ENCODE assay signal across 12 mouse cellular contexts in genomic region chr9:77662917-77663316, GRCm38 (mm10). TPM values are rescaled to one million over a fixed set of nuclear protein-coding genes. Genes with fewer than 3 reads are reported as not detected.
A peak's percentile ranks its signal among the peaks of the same experiment; 100 is the strongest.
DNase-seq lines count a peak whose midpoint lies in the region; ATAC-seq and TF ChIP-seq lines count a peak whose summit lies in the region.
"Had no signal": no experiment of that assay in that cellular context is flagged by ENCODE, and none has a peak within 500 bp of the region (broad histone marks: within the 10 kb centered on the region; RNA-seq: fewer than 3 reads in every experiment).

No protein-coding gene starts in this region.

- TF ChIP-seq CTCF in layer of hippocampus, adult 2 months (conservative IDR thresholded peaks at IDR 0.05), result peak; percentile 64
- peak; percentile 69 for TF ChIP-seq CTCF in Patski (IDR thresholded peaks at IDR 0.05)
- peak; percentile 50 for TF ChIP-seq CTCF in kidney, postnatal 0 days (IDR thresholded peaks at IDR 0.05; ENCODE audit: low read depth)

- H3K27me3 ChIP-seq in embryonic facial prominence, embryonic 14.5 days (replicated peaks; ENCODE audit: control insufficient read depth, insufficient read depth, low read length), result no peaks in the 10 kb centered on the region
- H3K27me3 ChIP-seq in embryonic facial prominence, embryonic 10.5 days (replicated peaks; ENCODE audit: low read depth, poor library complexity, severe bottlenecking), result no peaks in the 10 kb centered on the region
- H3K27me3 ChIP-seq in Patski, result no peaks in the 10 kb centered on the region
- H3K27me3 ChIP-seq in kidney, postnatal 0 days (ENCODE audit: insufficient read depth, low read length), result no peaks in the 10 kb centered on the region
- H3K27me3 ChIP-seq: limb, embryonic 15.5 days had no signal

- 65% methylated on average over 3 of the region's 3 CpGs for WGBS in embryonic facial prominence, embryonic 14.5 days
- WGBS in embryonic facial prominence, embryonic 10.5 days, result 74% methylated on average over 3 of the region's 3 CpGs
- 74% methylated on average over 3 of the region's 3 CpGs for WGBS in kidney, postnatal 0 days

- no peak overlapping the region for H3K4me3 ChIP-seq in embryonic facial prominence, embryonic 14.5 days (ENCODE audit: low read depth, low read length)
- H3K4me3 ChIP-seq in embryonic facial prominence, embryonic 10.5 days, result no peak overlapping the region
- no peak overlapping the region for H3K4me3 ChIP-seq in layer of hippocampus, adult 2 months
- no peak overlapping the region for H3K4me3 ChIP-seq in kidney, postnatal 0 days (replicated peaks; ENCODE audit: low read depth, low read length)
- H3K4me3 ChIP-seq: limb, embryonic 15.5 days had no signal

- CTCF ChIA-PET in Patski (lab: Charles Lee), result interaction anchor here (0.7 to 4.3 kb wide), 19 partner anchors 8 to 119 kb away, joined by 3 to 25 read pairs (median 4); partner anchors contain the start of gene Gclc

- no peaks in the 10 kb centered on the region for H3K9me3 ChIP-seq in embryonic facial prominence, embryonic 14.5 days (ENCODE audit: control insufficient read depth, low read length)
- H3K9me3 ChIP-seq in embryonic facial prominence, embryonic 10.5 days, result no peaks in the 10 kb centered on the region
- no peaks in the 10 kb centered on the region for H3K9me3 ChIP-seq in kidney, postnatal 0 days (replicated peaks; ENCODE audit: low read length)
- H3K9me3 ChIP-seq: limb, embryonic 15.5 days had no signal

- in situ Hi-C loops in Patski (cut with MboI; ENCODE audit: low pct_unique_long_range_greater_than_20kb), result loop anchor here (10.0 kb wide), 3 partner anchors 92 to 372 kb away; partner anchors contain the start of gene Gclc

- peak; percentile 58 for DNase-seq in embryonic facial prominence, embryonic 14.5 days (ENCODE audit: low spot score)
- no peak for DNase-seq in embryonic facial prominence, embryonic 10.5 days (ENCODE audit: low spot score)
- no peak for DNase-seq in layer of hippocampus, adult 2 months (ENCODE audit: low spot score in 2 of 2)
- no peak for DNase-seq in layer of hippocampus, adult 9-10 months (ENCODE audit: low spot score)
- no peak for DNase-seq in Patski (ENCODE audit: low read depth, low spot score)
- no peak for DNase-seq in kidney, postnatal 0 days (ENCODE audit: low spot score)
- DNase-seq in left cerebral cortex, adult 18-20 months (ENCODE audit: low spot score in 2 of 2), result no peak
- no peak for DNase-seq in urinary bladder, postnatal 4 days (ENCODE audit: low spot score in 2 of 2)

- POLR2A ChIA-PET in Patski (lab: Charles Lee), result interaction anchor here (0.6 to 1.3 kb wide), 3 partner anchors 10 to 362 kb away, joined by 3 to 4 read pairs (median 4); no protein-coding TSS in a partner anchor

- no peaks in the 10 kb centered on the region for H3K4me1 ChIP-seq in embryonic facial prominence, embryonic 14.5 days (ENCODE audit: control insufficient read depth, insufficient read depth, low read length)
- no peaks in the 10 kb centered on the region for H3K4me1 ChIP-seq in embryonic facial prominence, embryonic 10.5 days
- H3K4me1 ChIP-seq in kidney, postnatal 0 days (replicated peaks; ENCODE audit: insufficient read depth, low read length), result no peaks in the 10 kb centered on the region

- ATAC-seq in embryonic facial prominence, embryonic 14.5 days (ENCODE audit: low read depth), result peak; percentile 81; the same call in 1 of the 2 replicates
- ATAC-seq in Patski, result peak; percentile 71
- no peak for ATAC-seq in kidney, postnatal 0 days (replicated peaks; ENCODE audit: low FRiP score, low read depth)
- ATAC-seq: forebrain, embryonic 14.5 days had no signal

- no peak overlapping the region for H3K27ac ChIP-seq in embryonic facial prominence, embryonic 14.5 days (replicated peaks; ENCODE audit: low read depth, low read length)
- no peak overlapping the region for H3K27ac ChIP-seq in embryonic facial prominence, embryonic 10.5 days (replicated peaks)
- H3K27ac ChIP-seq in layer of hippocampus, adult 2 months, result no peak overlapping the region
- H3K27ac ChIP-seq in kidney, postnatal 0 days, result no peak overlapping the region
- H3K27ac ChIP-seq: limb, embryonic 15.5 days had no signal

- no peak overlapping the region for H3K9ac ChIP-seq in embryonic facial prominence, embryonic 14.5 days (ENCODE audit: low read depth, low read length)
- no peak overlapping the region for H3K9ac ChIP-seq in kidney, postnatal 0 days (ENCODE audit: low read depth, low read length)
- H3K9ac ChIP-seq: limb, embryonic 15.5 days had no signal

- H3K4me2 ChIP-seq in embryonic facial prominence, embryonic 14.5 days (ENCODE audit: low read depth, low read length), result no peak overlapping the region
- no peak overlapping the region for H3K4me2 ChIP-seq in kidney, postnatal 0 days (ENCODE audit: low read length)
- H3K4me2 ChIP-seq: limb, embryonic 15.5 days had no signal

- H3K36me3 ChIP-seq in embryonic facial prominence, embryonic 14.5 days (ENCODE audit: control insufficient read depth, insufficient read depth, low read length), result no peaks in the 10 kb centered on the region
- H3K36me3 ChIP-seq in embryonic facial prominence, embryonic 10.5 days (replicated peaks), result no peaks in the 10 kb centered on the region
- no peaks in the 10 kb centered on the region for H3K36me3 ChIP-seq in kidney, postnatal 0 days (ENCODE audit: insufficient read depth, low read length)
- H3K36me3 ChIP-seq: limb, embryonic 15.5 days had no signal

RNA-seq across cellular contexts. Expression of gene Klhl31, which starts 26.6 kb away (rescaled TPM):
- 31.1 and 39.8 TPM in 2 replicates for polyA plus RNA-seq in embryonic facial prominence, embryonic 14.5 days (2014; fragmentation: Nextera tagmentation; extraction: Ambion mirVana)
- 0.26 and 0.35 TPM in 2 replicates for polyA plus RNA-seq in embryonic facial prominence, embryonic 10.5 days (2016; fragmentation: Nextera tagmentation; extraction: Ambion mirVana)
- under 1 TPM in 1 of 2 experiments, not detected in 1; 0.05 TPM for total RNA-seq in layer of hippocampus, adult 2 months (2021)
- polyA plus RNA-seq in Patski (2021), result 0.10 TPM
- 0.49 and 0.56 TPM in 2 replicates for polyA plus RNA-seq in kidney, postnatal 0 days (2015; fragmentation: Nextera tagmentation; extraction: Ambion mirVana)
- total RNA-seq in left cerebral cortex, adult 18-20 months (2021), result under 1 TPM; 0.05 to 0.07 TPM
- total RNA-seq: hematopoietic stem cell, adult 5-6 weeks had no signal
- polyA plus RNA-seq: spleen, adult 2 months had no signal

Comparison
In these comparisons a context has a peak if more than half of its experiments do, and no peak if none do; other contexts are left out.
1. RNA of gene Klhl31, which starts 26.6 kb away (polyA plus RNA-seq): 31.1 to 39.8 TPM in embryonic facial prominence, embryonic 14.5 days; 0.49 to 0.56 TPM in kidney, postnatal 0 days, 0.26 to 0.35 TPM in embryonic facial prominence, embryonic 10.5 days and 0.10 TPM in Patski (single experiment); every median in the first group is over 10 times any median in the second.
2. Peak in every context shown above with its lines, with median percentiles within 50 percentile points of each other: CTCF ChIP-seq.